Mouse (Mus musculus) stomach, embryonic 15.5 days (tissue): ENCODE data around the gene Nme8. TPM values are rescaled to one million over a fixed set of nuclear protein-coding genes. Genes with fewer than 3 reads are reported as not detected.

ENCODE experiments used
- ATAC-seq: fragments of 200-750 bp; cut with Nextera tagmentation; 2 replicates; pipeline ENCODE4 v1.8.0; 2017; ENCODE audit warnings: low read depth, moderate number of reproducible peaks, moderate TSS enrichment; ENCODE audit not compliant: insufficient read depth, low FRiP score
- H3K27ac ChIP-seq: fragments of 300-500 bp; sonication (generic); 2 replicates; pipeline ENCODE4 v1.5.1; 2015; ENCODE audit warnings: mild to moderate bottlenecking, inconsistent platforms
- H3K27me3 ChIP-seq: fragments of 300-500 bp; sonication (generic); replicated peaks from 2 replicates; pipeline ENCODE4 v1.6.1; 2015; ENCODE audit warnings: inconsistent platforms
- H3K36me3 ChIP-seq: fragments of 300-500 bp; sonication (generic); 2 replicates; pipeline ENCODE4 v1.6.1; 2015; ENCODE audit warnings: inconsistent platforms
- H3K4me1 ChIP-seq: fragments of 300-500 bp; sonication (generic); 2 replicates; pipeline ENCODE4 v1.6.1; 2015; ENCODE audit warnings: inconsistent platforms
- H3K4me2 ChIP-seq: fragments of 300-500 bp; sonication (generic); 2 replicates; pipeline ENCODE4 v1.6.1; 2015; ENCODE audit warnings: mild to moderate bottlenecking, inconsistent platforms
- H3K4me3 ChIP-seq: fragments of 300-500 bp; sonication (generic); replicated peaks from 2 replicates; pipeline ENCODE4 v1.5.1; 2015; ENCODE audit warnings: inconsistent platforms
- H3K9ac ChIP-seq: fragments of 300-500 bp; sonication (generic); 2 replicates; pipeline ENCODE4 v1.6.1; 2015; ENCODE audit warnings: inconsistent platforms
- H3K9me3 ChIP-seq: fragments of 300-500 bp; sonication (generic); 2 replicates; pipeline ENCODE4 v1.6.1; 2016; ENCODE audit warnings: inconsistent platforms
- whole genome bisulfite sequencing: fragments of 180-500 bp; shearing (Covaris S2); methylation state at CpG from one replicate; pipeline ENCODE4 v1.1.7; 2015; 5-methylcytosine and 5-hydroxymethylcytosine counted together
- polyA plus RNA-seq: library from polyadenylated mRNA; unstranded; fragments of >200 nt; fragmentation: Nextera tagmentation; extraction: Ambion mirVana; gene quantifications from 2 replicates; pipeline ENCODE4 v1.2.1, GENCODE M21; 2015

The Nme8 gene
- polyA plus RNA-seq, 1 experiment from 2014 or later = not detected

DNA sequence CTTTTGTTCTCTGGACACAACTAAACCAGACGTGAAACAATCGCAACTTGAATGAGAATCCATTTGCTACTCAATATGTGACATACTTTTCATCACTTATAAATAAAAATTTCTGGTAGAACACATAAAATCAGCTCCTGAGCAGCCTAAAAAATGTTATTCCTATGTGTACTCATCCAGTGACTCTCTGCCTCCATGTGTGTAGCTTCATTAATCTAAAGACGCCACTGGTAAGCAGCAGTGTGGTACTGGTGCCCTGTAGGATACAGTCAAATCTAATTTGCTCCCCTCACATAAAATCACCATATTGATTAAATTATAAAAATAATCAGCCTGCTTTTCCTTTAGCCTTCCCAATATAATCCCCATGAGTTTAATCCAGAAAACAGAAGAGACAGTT lies 84.6 kb downstream of the Nme8 start:
- Histone ChIP-seq H3K27ac (no peak overlapping the region), H3K36me3 (no peaks in the 10 kb centered on the region), H3K4me1 (no peaks in the 10 kb centered on the region), H3K4me2 (no peak overlapping the region), H3K9me3 (no peaks in the 10 kb centered on the region), H3K9ac (no peak overlapping the region), H3K4me3 (no peak overlapping the region), H3K27me3 (no peaks in the 10 kb centered on the region)
- WGBS = 79% methylated on average over 3 of the region's 3 CpGs
- no peak for ATAC-seq

DNA sequence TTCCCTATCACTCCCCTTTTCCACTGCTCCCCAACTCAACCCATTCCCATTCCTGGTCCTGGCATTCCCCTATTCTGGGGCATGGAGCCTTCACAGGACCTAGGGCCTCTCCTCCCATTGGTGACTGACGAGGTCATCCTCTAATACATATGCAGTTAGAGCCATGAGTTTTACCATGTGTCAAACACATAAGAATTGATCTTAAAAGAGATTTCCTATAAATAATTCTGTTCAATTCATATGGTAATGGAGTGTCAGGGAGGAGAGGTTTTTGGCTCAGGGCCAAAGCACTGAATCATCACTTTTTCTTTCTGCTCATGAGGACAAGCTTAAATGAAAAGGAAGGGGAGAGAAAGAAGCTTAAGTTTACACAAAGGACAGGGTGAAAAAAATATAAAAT lies 85.2 kb downstream of the Nme8 start:
- WGBS = 75% methylated on average over 1 of the region's 1 CpGs

DNA sequence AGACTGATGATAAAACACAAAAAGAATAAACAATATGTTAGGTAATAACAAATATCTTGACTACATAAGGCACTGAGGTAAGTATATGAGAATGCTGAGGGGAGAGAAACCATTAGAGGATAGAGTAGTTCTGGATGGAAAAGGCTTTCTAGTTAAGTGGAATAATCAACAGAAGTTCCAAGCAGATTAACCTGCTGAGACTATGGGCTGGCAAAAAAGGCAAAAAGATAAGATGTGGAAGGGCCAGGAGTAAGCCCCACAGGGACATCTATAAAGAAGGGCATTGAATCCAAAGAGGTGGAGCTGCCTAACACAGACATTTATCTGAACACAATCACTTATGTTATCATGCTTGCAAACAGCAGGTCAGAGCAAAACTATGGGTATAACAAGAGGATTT lies 89.5 kb downstream of the Nme8 start:
- H3K4me2 ChIP-seq = no peak overlapping the region
- H3K9ac ChIP-seq = no peak overlapping the region
- H3K27me3 ChIP-seq = no peaks in the 10 kb centered on the region
- no peaks in the 10 kb centered on the region for H3K9me3 ChIP-seq
- H3K4me3 ChIP-seq = no peak overlapping the region
- no peaks in the 10 kb centered on the region for H3K36me3 ChIP-seq
- no peak overlapping the region for H3K27ac ChIP-seq
- no peaks in the 10 kb centered on the region for H3K4me1 ChIP-seq
- ATAC-seq = no peak

More for the DNA sequence above, 85.2 kb downstream of the Nme8 start:
- Histone ChIP-seq H3K27me3 (no peaks in the 10 kb centered on the region), H3K9ac (no peak overlapping the region), H3K36me3 (no peaks in the 10 kb centered on the region), H3K4me2 (no peak overlapping the region), H3K4me1 (no peaks in the 10 kb centered on the region), H3K9me3 (no peaks in the 10 kb centered on the region), H3K4me3 (no peak overlapping the region), H3K27ac (no peak overlapping the region)
- ATAC-seq = no peak

DNA sequence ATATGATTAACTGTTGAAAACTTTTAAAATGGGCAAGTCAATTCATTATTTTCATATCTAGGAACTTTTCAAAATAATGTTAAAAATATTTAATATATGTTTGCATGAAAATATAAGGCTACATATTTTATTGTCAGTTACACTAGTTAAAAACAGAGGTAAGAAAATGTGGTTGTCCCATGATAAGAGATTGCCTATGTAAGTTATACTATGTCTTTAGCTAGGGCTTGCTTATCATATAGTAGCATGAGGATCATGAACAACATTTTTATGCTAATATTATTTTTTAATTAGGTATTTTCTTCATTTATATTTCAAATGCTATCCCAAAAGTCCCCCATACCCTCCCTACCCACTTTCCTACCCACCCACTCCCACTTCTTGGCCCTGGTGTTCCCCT lies 92.7 kb downstream of the Nme8 start:
- H3K9ac ChIP-seq = no peak overlapping the region
- no peak overlapping the region for H3K4me3 ChIP-seq
- no peaks in the 10 kb centered on the region for H3K27me3 ChIP-seq
- H3K36me3 ChIP-seq = no peaks in the 10 kb centered on the region
- H3K27ac ChIP-seq = no peak overlapping the region
- ATAC-seq = no peak
- H3K4me2 ChIP-seq = no peak overlapping the region
- H3K4me1 ChIP-seq = no peaks in the 10 kb centered on the region
- no peaks in the 10 kb centered on the region for H3K9me3 ChIP-seq

DNA sequence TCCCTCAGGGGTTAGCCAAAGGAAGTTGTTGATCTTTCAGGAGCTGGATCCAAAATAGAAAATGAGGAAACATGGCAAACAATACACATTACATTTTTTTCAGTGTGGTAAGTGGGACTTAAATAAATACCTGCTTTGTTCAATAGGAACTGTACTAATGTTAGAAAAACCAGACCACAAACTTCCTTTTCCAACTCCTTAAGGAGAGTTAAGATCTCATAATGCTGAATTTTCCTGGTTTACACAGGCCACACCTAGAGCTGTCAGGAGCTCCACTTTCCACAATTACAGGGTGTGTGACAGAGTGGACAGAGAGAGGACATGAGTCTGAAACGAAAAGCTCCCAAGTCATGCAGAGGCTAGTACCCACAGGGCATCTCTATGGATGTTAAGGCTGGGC lies 93.9 kb downstream of the Nme8 start:
- H3K4me1 ChIP-seq = no peaks in the 10 kb centered on the region
- no peak overlapping the region for H3K4me2 ChIP-seq
- H3K4me3 ChIP-seq = no peak overlapping the region
- no peaks in the 10 kb centered on the region for H3K36me3 ChIP-seq
- ATAC-seq = 0 out of 2 replicates have a peak, but pooled peaks have one; percentile 31
- WGBS = 68% methylated on average over 1 of the region's 1 CpGs
- no peaks in the 10 kb centered on the region for H3K27me3 ChIP-seq
- no peak overlapping the region for H3K9ac ChIP-seq
- H3K27ac ChIP-seq = no peak overlapping the region
- H3K9me3 ChIP-seq = no peaks in the 10 kb centered on the region

DNA sequence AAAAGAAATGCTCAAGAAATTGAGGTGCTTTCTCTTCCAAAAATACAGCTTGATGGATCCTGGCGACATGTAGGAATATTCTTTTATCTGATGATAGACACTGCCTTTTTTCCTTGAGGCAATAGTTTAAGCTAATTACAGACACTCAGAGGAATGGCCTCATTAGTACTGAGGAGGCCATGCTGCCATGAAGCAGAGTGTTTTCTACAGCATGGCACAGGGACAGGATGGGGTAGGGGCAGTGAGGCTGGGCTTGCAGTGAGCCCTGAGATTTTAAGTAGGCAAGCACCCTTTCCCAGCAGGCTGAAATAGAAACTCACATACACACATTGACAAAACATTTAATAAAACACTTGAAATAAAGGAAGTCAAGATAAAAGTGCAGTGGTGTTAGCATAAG lies 95.1 kb downstream of the Nme8 start:
- no peak overlapping the region for H3K4me3 ChIP-seq
- 84% methylated on average over 1 of the region's 1 CpGs for WGBS
- H3K9ac ChIP-seq = no peak overlapping the region
- no peaks in the 10 kb centered on the region for H3K9me3 ChIP-seq
- no peaks in the 10 kb centered on the region for H3K27me3 ChIP-seq
- H3K27ac ChIP-seq = no peak overlapping the region
- ATAC-seq = no peak
- no peak overlapping the region for H3K4me2 ChIP-seq
- no peaks in the 10 kb centered on the region for H3K36me3 ChIP-seq
- H3K4me1 ChIP-seq = no peaks in the 10 kb centered on the region

DNA sequence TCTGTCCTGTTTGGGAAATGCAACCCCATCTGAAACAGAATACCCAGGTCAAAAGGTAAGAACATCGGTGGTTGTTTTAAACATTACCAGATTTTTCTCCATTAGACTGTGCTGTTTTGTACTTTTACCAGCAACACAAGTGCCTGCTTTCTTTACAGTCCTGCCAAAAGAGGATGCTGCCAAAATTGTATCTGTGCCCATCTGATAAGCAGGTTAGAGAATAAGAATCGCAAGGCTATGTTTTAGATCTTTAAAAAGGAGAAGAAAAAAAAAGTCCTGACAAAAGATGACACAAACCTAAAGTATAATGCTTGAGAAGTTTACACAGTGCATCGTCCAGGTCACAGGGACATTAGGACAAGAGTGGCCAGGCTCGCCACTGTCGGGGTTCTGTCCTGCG lies 98.4 kb downstream of the Nme8 start:
- no peak overlapping the region for H3K27ac ChIP-seq
- H3K9ac ChIP-seq = no peak overlapping the region
- H3K9me3 ChIP-seq = no peaks in the 10 kb centered on the region
- no peak overlapping the region for H3K4me3 ChIP-seq
- WGBS = 80% methylated on average over 6 of the region's 6 CpGs
- no peaks in the 10 kb centered on the region for H3K27me3 ChIP-seq
- H3K36me3 ChIP-seq = no peaks in the 10 kb centered on the region
- H3K4me1 ChIP-seq = no peaks in the 10 kb centered on the region
- H3K4me2 ChIP-seq = no peak overlapping the region
- ATAC-seq = no peak

DNA sequence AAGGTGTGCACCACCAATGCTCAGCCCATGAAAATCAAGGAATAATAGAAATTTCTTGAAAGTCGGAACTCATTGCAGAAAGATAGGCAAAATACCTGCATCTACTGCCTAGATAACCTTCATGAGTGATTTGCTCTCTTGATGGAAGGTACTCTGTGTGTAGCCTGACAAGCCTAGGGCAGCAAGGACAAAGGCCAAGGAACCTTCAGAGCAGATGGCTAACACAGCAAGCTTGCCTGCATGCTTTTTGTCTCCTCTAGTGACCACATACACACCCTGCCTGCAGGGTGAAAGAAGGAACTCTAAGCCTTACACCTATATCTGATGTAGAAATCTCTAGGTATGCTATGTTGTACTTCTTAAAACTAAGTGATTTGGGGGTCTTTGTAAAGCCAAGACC lies 102.5 kb downstream of the Nme8 start:
- no peaks in the 10 kb centered on the region for H3K4me1 ChIP-seq
- H3K4me3 ChIP-seq = no peak overlapping the region
- H3K36me3 ChIP-seq = no peaks in the 10 kb centered on the region
- no peaks in the 10 kb centered on the region for H3K9me3 ChIP-seq
- H3K27ac ChIP-seq = no peak overlapping the region
- no peaks in the 10 kb centered on the region for H3K27me3 ChIP-seq
- no peak for ATAC-seq
- no peak overlapping the region for H3K4me2 ChIP-seq
- no peak overlapping the region for H3K9ac ChIP-seq
- WGBS = 97% methylated on average over 1 of the region's 1 CpGs

Other genes starting within 250 kb of the Nme8 start
- 19.4 and 22.4 TPM in 2 replicates for gene Epdr1, start 77.9 kb downstream of the Nme8 start, polyA plus RNA-seq
- 6.2 and 6.8 TPM in 2 replicates for gene Sfrp4, start 74.7 kb downstream of the Nme8 start, polyA plus RNA-seq
- gene Gpr141, start 126.5 kb upstream of the Nme8 start, polyA plus RNA-seq = 1.4 and 2.3 TPM in 2 replicates